Mouse (Mus musculus) CH12.LX (cell line): Measurements from ENCODE around the gene Gm20518. TPM values are rescaled to one million over a fixed set of nuclear protein-coding genes. Genes with fewer than 3 reads are reported as not detected.

Experiments
- DNase-seq: peaks from one replicate; pipeline ENCODE4 v3.0.0-alpha.2; 2013; ENCODE audit errors: extremely low read depth
- H3K27ac ChIP-seq: 2 replicates; pipeline ENCODE4 v1.5.1; 2012; ENCODE audit warnings: low read depth, mild to moderate bottlenecking, control low read depth, moderate library complexity; ENCODE audit not compliant: insufficient read depth
- H3K27me3 ChIP-seq: replicated peaks from 2 replicates; pipeline ENCODE3; 2012; ENCODE audit warnings: inconsistent platforms
- H3K36me3 ChIP-seq, 2 experiments: replicated peaks in 1 of 2; 2 replicates each; pipeline versions ENCODE3 to v1.6.1; 2012; ENCODE audit warnings: inconsistent platforms in 1 of 2, low read length in 1 of 2, mild to moderate bottlenecking in 1 of 2, mixed read lengths in 1 of 2, moderate library complexity in 1 of 2; ENCODE audit not compliant: control insufficient read depth in 1 of 2, insufficient read depth in 1 of 2
- H3K4me1 ChIP-seq, 2 experiments: 2 replicates each; pipeline ENCODE4 v1.6.1; 2012; ENCODE audit warnings: inconsistent platforms in 1 of 2, moderate library complexity in 1 of 2; ENCODE audit not compliant: insufficient read depth in 2 of 2, control insufficient read depth in 1 of 2
- H3K4me2 ChIP-seq: 2 replicates; pipeline ENCODE4 v1.6.1; 2012; ENCODE audit warnings: low read depth, mild to moderate bottlenecking, control low read depth; ENCODE audit not compliant: poor library complexity, insufficient read depth, severe bottlenecking
- H3K4me3 ChIP-seq, 3 experiments: fragments of 150-350 bp in 1 of 3; sonication (generic) in 1 of 3; replicated peaks in 1 of 3; 2 replicates each; pipeline versions ENCODE3 to v1.5.1; 2011 to 2012; ENCODE audit warnings: low read depth in 2 of 3, low read length in 2 of 3, mild to moderate bottlenecking in 2 of 3, moderate library complexity in 2 of 3, control low read depth in 1 of 3, improper control_type of control experiment in 1 of 3, inconsistent platforms in 1 of 3, mixed read lengths in 1 of 3; ENCODE audit not compliant: poor library complexity in 1 of 3
- H3K79me2 ChIP-seq: replicated peaks from 2 replicates; pipeline ENCODE4 v1.6.1; 2012; ENCODE audit warnings: mild to moderate bottlenecking, moderate library complexity; ENCODE audit not compliant: control insufficient read depth, poor library complexity, insufficient read depth, severe bottlenecking; ENCODE audit errors: extremely low read depth
- H3K9ac ChIP-seq: 2 replicates; pipeline ENCODE4 v1.6.1; 2012; ENCODE audit warnings: low read depth, mild to moderate bottlenecking, control low read depth, moderate library complexity; ENCODE audit not compliant: insufficient read depth
- H3K9me3 ChIP-seq: replicated peaks from 2 replicates; pipeline ENCODE3; 2012; ENCODE audit warnings: low read length, inconsistent platforms, mixed read lengths
- CHD2 ChIP-seq: IDR thresholded peaks from 2 replicates; pipeline ENCODE4 v1.6.1; 2011; ENCODE audit warnings: low read length, improper control_type of control experiment
- CTCF ChIP-seq, 2 experiments: IDR thresholded peaks in 1 of 2; conservative IDR thresholded peaks in 1 of 2; 2 replicates each; pipeline ENCODE4 v1.5.1; 2011 to 2012; ENCODE audit warnings: low read depth in 2 of 2, low read length in 2 of 2, improper control_type of control experiment in 1 of 2, inconsistent platforms in 1 of 2, mild to moderate bottlenecking in 1 of 2, moderate library complexity in 1 of 2
- E2F4 ChIP-seq: IDR thresholded peaks from 2 replicates; pipeline ENCODE4 v1.6.1; 2011; ENCODE audit warnings: low read depth, low read length, improper control_type of control experiment; ENCODE audit not compliant: insufficient replicate concordance
- ELF1 ChIP-seq: IDR thresholded peaks from 2 replicates; pipeline ENCODE4 v1.6.1; 2014; ENCODE audit warnings: low read depth, mild to moderate bottlenecking, inconsistent platforms, low read length, improper control_type of control experiment
- EP300 ChIP-seq: IDR thresholded peaks from 2 replicates; pipeline ENCODE4 v1.6.1; 2011; ENCODE audit warnings: low read length, improper control_type of control experiment
- ETS1 ChIP-seq: conservative IDR thresholded peaks from 2 replicates; pipeline ENCODE4 v1.6.1; 2012; ENCODE audit warnings: low read depth, mild to moderate bottlenecking, inconsistent platforms, low read length, improper control_type of control experiment, moderate library complexity
- GABPA ChIP-seq: IDR thresholded peaks from 2 replicates; pipeline ENCODE4 v1.6.1; 2012; ENCODE audit warnings: low read depth, low read length, improper control_type of control experiment, inconsistent platforms; ENCODE audit not compliant: insufficient replicate concordance
- JUND ChIP-seq: conservative IDR thresholded peaks from 2 replicates; pipeline ENCODE4 v1.6.1; 2011; ENCODE audit warnings: low read depth, low read length, improper control_type of control experiment
- KAT2A ChIP-seq: IDR thresholded peaks from 2 replicates; pipeline ENCODE4 v1.6.1; 2012; ENCODE audit warnings: low read length, improper control_type of control experiment, inconsistent platforms; ENCODE audit not compliant: insufficient replicate concordance
- MAFK ChIP-seq: IDR thresholded peaks from 2 replicates; pipeline ENCODE4 v1.6.1; 2011; ENCODE audit warnings: low read length, improper control_type of control experiment; ENCODE audit not compliant: insufficient replicate concordance
- MXI1 ChIP-seq: IDR thresholded peaks from 2 replicates; pipeline ENCODE4 v1.6.1; 2011; ENCODE audit warnings: mild to moderate bottlenecking, low read depth, low read length, improper control_type of control experiment
- MYC ChIP-seq: IDR thresholded peaks from 2 replicates; pipeline ENCODE4 v1.6.1; 2011; ENCODE audit warnings: low read depth, mild to moderate bottlenecking, improper control_type of control experiment, low read length
- NELFE ChIP-seq: IDR thresholded peaks from 2 replicates; pipeline ENCODE4 v1.6.1; 2011; ENCODE audit warnings: low read depth, low read length, improper control_type of control experiment
- NRF1 ChIP-seq: IDR thresholded peaks from 2 replicates; pipeline ENCODE4 v1.6.1; 2014; ENCODE audit warnings: low read depth, mild to moderate bottlenecking, inconsistent platforms, low read length, improper control_type of control experiment, moderate library complexity
- PAX5 ChIP-seq: IDR thresholded peaks from 2 replicates; pipeline ENCODE4 v1.6.1; 2012; ENCODE audit warnings: low read length, inconsistent platforms, mixed read lengths
- SIN3A ChIP-seq: IDR thresholded peaks from 2 replicates; pipeline ENCODE4 v1.6.1; 2012; ENCODE audit warnings: low read length, improper control_type of control experiment, inconsistent platforms
- SMC3 ChIP-seq: IDR thresholded peaks from 2 replicates; pipeline ENCODE4 v1.6.1; 2011; ENCODE audit warnings: low read depth, low read length, improper control_type of control experiment
- TBP ChIP-seq: conservative IDR thresholded peaks from 2 replicates; pipeline ENCODE4 v1.6.1; 2011; ENCODE audit warnings: low read depth, low read length, improper control_type of control experiment
- UBTF ChIP-seq: IDR thresholded peaks from 2 replicates; pipeline ENCODE4 v1.6.1; 2012; ENCODE audit warnings: low read depth, mild to moderate bottlenecking, inconsistent platforms, low read length, improper control_type of control experiment, moderate library complexity
- USF1 ChIP-seq: IDR thresholded peaks from 2 replicates; pipeline ENCODE4 v1.6.1; 2014; ENCODE audit warnings: low read depth, mild to moderate bottlenecking, inconsistent platforms, low read length, improper control_type of control experiment
- USF2 ChIP-seq: conservative IDR thresholded peaks from 2 replicates; pipeline ENCODE4 v1.6.1; 2011; ENCODE audit warnings: low read depth, low read length, improper control_type of control experiment
- ZC3H11A ChIP-seq: IDR thresholded peaks from 2 replicates; pipeline ENCODE4 v1.6.1; 2012; ENCODE audit warnings: low read depth, mild to moderate bottlenecking, inconsistent platforms, low read length, improper control_type of control experiment
- ZNF384 ChIP-seq: IDR thresholded peaks from 2 replicates; pipeline ENCODE4 v1.6.1; 2012; ENCODE audit warnings: low read depth, low read length, improper control_type of control experiment, inconsistent platforms
- dilution Hi-C: fragments of 300-500 bp; cut with MboI; formaldehyde crosslinking; loops from 2 replicates; pipeline ENCODE4 v1.14.3; 2020; ENCODE audit warnings: low sequenced_read_pairs; ENCODE audit not compliant: extremely low pct_unique_long_range_greater_than_20kb, extremely low pct_ligation_motif_present
- in situ Hi-C: fragments of 300-500 bp; cut with MboI; formaldehyde crosslinking; loops from 3 replicates; pipeline ENCODE4 v1.14.3; 2019; ENCODE audit warnings: low sequenced_read_pairs, low pct_ligation_motif_present, low pct_unique_long_range_greater_than_20kb, mixed read lengths
- polyA plus RNA-seq: library from polyadenylated mRNA; unstranded; fragments of >175 nt; gene quantifications from 2 replicates; pipeline ENCODE4 v1.2.1, GENCODE M21; 2012; ENCODE audit warnings: low read depth; ENCODE audit not compliant: insufficient read length
- total RNA-seq, 2 experiments: library from RNA; depleted of rRNA; stranded (reverse); fragments of 300-350 nt in 1 of 2; fragments of >200 nt in 1 of 2; gene quantifications; 2 replicates each; pipeline ENCODE4 v1.2.3; 2012 to 2014

Gm20518 gene
- total and polyA plus RNA-seq, 3 experiments, result 0.16 to 0.91 (median 0.21) TPM

DNA sequence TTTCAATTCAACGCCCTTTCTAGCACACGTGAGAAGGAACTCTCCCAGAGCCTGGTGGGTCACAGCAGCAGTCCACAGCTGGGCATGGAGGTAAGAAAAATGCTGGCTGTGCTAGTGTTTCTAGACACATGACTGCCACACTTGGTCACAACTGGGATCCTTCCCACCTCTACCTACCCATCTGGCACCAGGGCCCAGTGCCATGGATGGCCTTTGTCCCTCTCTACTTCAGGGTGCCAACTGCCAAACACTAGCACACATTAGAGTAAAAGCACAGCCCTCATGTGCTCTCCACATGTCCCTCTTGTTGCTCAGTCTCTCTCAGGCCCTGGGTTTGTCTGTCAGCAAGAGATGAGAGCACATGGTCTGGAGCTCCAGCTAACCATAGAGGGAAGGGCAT lies 38.2 kb upstream of the Gm20518 start:
- H3K4me2 ChIP-seq, result no peak overlapping the region
- H3K9ac ChIP-seq, result no peak overlapping the region
- in situ Hi-C loops, result no loop called here
- H3K27ac ChIP-seq, result no peak overlapping the region
- H3K36me3 ChIP-seq, result peaks cover 18 to 24% of the 10 kb centered on the region in 2 experiments
- no peak for TF ChIP-seq CHD2
- TF ChIP-seq MXI1, result no peak
- no peak for TF ChIP-seq USF2
- TF ChIP-seq PAX5, result no peak
- TF ChIP-seq EP300, result no peak
- no peak for TF ChIP-seq UBTF
- TF ChIP-seq E2F4, result no peak
- TF ChIP-seq GABPA, result no peak
- no peak for TF ChIP-seq ELF1
- TF ChIP-seq TBP, result no peak
- TF ChIP-seq USF1, result no peak
- TF ChIP-seq NELFE, result no peak
- TF ChIP-seq NRF1, result no peak
- no peak for TF ChIP-seq MYC
- TF ChIP-seq ETS1, result no peak
- no peak for TF ChIP-seq JUND
- TF ChIP-seq ZC3H11A, result no peak
- no peak for TF ChIP-seq KAT2A
- no peak for TF ChIP-seq SIN3A
- no peaks in the 10 kb centered on the region for H3K9me3 ChIP-seq
- dilution Hi-C loops, result no loop called here
- H3K27me3 ChIP-seq, result peaks cover 12% of the 10 kb centered on the region
- H3K79me2 ChIP-seq, result no peaks in the 10 kb centered on the region
- H3K4me3 ChIP-seq, result no peak overlapping the region
- peaks cover 7 to 32% of the 10 kb centered on the region in 2 experiments for H3K4me1 ChIP-seq
- DNase-seq, result no peak

- H3K79me2 ChIP-seq, result no peaks in the 10 kb centered on the region
- H3K4me2 ChIP-seq, result peak overlapping the region; percentile 52; the same call in 1 of the 2 replicates
- H3K9me3 ChIP-seq, result no peaks in the 10 kb centered on the region
- H3K27me3 ChIP-seq, result peaks cover 8% of the 10 kb centered on the region
- no peak overlapping the region for H3K27ac ChIP-seq
- H3K4me1 ChIP-seq, result peaks cover 7 to 28% of the 10 kb centered on the region in 2 experiments
- in situ Hi-C loops, result no loop called here
- peak overlapping the region; percentile 64 for H3K9ac ChIP-seq
- H3K36me3 ChIP-seq, result peaks cover 19 to 28% of the 10 kb centered on the region in 2 experiments
- peak overlapping the region in 2 of 3 experiments; percentile 73 to 83 for H3K4me3 ChIP-seq
- dilution Hi-C loops, result no loop called here
- no peak for DNase-seq
- no peak for TF ChIP-seq JUND
- no peak for TF ChIP-seq MXI1
- TF ChIP-seq ZNF384, result no peak
- no peak for TF ChIP-seq ETS1
- TF ChIP-seq SMC3, result no peak
- no peak for TF ChIP-seq CTCF (conservative IDR thresholded peaks at IDR 0.05 in 1 of 2, IDR thresholded peaks at IDR 0.05 in 1 of 2; ENCODE audit: low read depth in 2 of 2, low read length in 2 of 2)
- no peak for TF ChIP-seq MAFK
- no peak for TF ChIP-seq ELF1
- TF ChIP-seq NELFE, result no peak
- no peak for TF ChIP-seq PAX5
Measured at GRCm38 (mm10) chr16:17929211-17929610, 37.7 kb upstream of the Gm20518 start.
